Mouse (Mus musculus) olfactory bulb, adult 2 months (tissue): Measurements from ENCODE around the gene Dffb. TPM values are rescaled to one million over a fixed set of nuclear protein-coding genes. Genes with fewer than 3 reads are reported as not detected.

Source experiments
- H3K27ac ChIP-seq: fragments of 200-500 bp; 2 replicates; pipeline ENCODE4 v1.5.1; 2012; ENCODE audit warnings: low read depth, low read length; ENCODE audit not compliant: insufficient read depth
- H3K4me1 ChIP-seq: fragments of 200-500 bp; 2 replicates; pipeline ENCODE4 v1.6.1; 2012; ENCODE audit warnings: low read length; ENCODE audit not compliant: control insufficient read depth, insufficient read depth
- H3K4me3 ChIP-seq: fragments of 200-500 bp; 2 replicates; pipeline ENCODE4 v1.5.1; 2012; ENCODE audit warnings: mild to moderate bottlenecking, low read depth, low read length, moderate library complexity; ENCODE audit not compliant: insufficient read depth
- POLR2A ChIP-seq: fragments of 200-500 bp; IDR thresholded peaks from 2 replicates; pipeline ENCODE4 v1.6.1; 2012; ENCODE audit warnings: mild to moderate bottlenecking, low read depth, low read length, moderate library complexity; ENCODE audit not compliant: insufficient read depth
- WGBS: fragments of 180-500 bp; shearing (Covaris S2); methylation state at CpG from one replicate; pipeline ENCODE4 v1.1.7; 2018; 5-methylcytosine and 5-hydroxymethylcytosine counted together
- polyA plus RNA-seq: library from polyadenylated mRNA; stranded (reverse); fragments of >200 nt; gene quantifications from 2 replicates; pipeline ENCODE4 v1.2.4, GENCODE M21; 2012; ENCODE audit warnings: low replicate concordance; ENCODE audit not compliant: missing spikeins, insufficient read depth, insufficient read length

Dffb gene
- polyA plus RNA-seq, 1 experiment, result not detected

DNA sequence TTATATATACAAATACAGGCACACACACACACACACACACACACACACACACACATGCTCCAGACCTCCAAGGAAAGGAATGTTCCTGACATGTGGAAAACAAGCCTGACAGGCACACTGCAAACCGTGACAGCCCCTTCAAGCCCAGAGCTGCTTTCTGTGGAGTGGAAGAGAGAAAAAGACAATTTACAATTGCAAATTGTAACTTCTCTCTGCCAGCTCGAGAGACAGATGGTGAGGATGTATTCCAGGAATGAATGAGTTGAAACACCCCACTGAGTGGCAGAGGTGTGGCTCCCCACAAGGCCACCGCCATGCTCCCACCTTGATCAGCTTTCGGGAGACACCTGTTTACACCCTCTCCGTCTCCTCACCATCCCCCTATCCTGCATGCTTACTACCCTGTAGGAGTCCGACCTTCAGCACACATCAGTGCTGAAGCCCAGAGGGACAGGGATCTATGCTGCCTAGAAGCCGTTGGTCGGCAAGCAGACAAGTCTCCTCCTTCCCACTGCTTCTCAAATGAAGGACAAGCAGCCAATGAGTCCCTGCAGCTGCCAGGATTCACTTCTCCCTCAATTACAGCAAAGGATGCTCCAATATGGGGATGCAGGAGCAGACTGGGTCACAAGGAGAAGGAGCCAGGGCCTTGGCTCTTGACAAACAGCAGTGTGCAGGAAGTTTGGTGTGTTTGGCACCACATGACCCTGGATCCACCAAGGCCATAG is 57.0 kb downstream of the Dffb start:
- peaks cover 3% of the 10 kb centered on the region; the same call in 1 of the 2 replicates for H3K4me1 ChIP-seq
- H3K4me3 ChIP-seq, result no peak overlapping the region
- no peak overlapping the region for H3K27ac ChIP-seq
- no peak for TF ChIP-seq POLR2A
- 50% methylated on average over 8 of the region's 8 CpGs for WGBS

Other genes with a start within 250 kb of the Dffb start
- not detected in 2 replicates for gene A430005L14Rik, start 17.9 kb downstream of the Dffb start, polyA plus RNA-seq
- not detected in 2 replicates for gene Cep104, start 68 bp upstream of the Dffb start, polyA plus RNA-seq
- gene Lrrc47, start 36.6 kb upstream of the Dffb start, polyA plus RNA-seq, result not detected in 2 replicates
- gene Smim1, start 51.1 kb upstream of the Dffb start, polyA plus RNA-seq, result not detected in 2 replicates
- not detected in 2 replicates for gene Ccdc27, start 67.6 kb upstream of the Dffb start, polyA plus RNA-seq
- gene Trp73, start 165.1 kb upstream of the Dffb start, polyA plus RNA-seq, result not detected in 2 replicates
- gene Wrap73, start 167.2 kb upstream of the Dffb start, polyA plus RNA-seq, result not detected in 2 replicates
- not detected in 2 replicates for gene Tprgl, start 185.5 kb upstream of the Dffb start, polyA plus RNA-seq
- not detected in 2 replicates for gene Megf6, start 195.6 kb upstream of the Dffb start, polyA plus RNA-seq